Mouse (Mus musculus) mouse embryonic stem cell (cell line): ENCODE measurements around the gene Rab39.

Source experiments
- in situ Hi-C, 2 experiments: fragments of 300-500 bp; cut with MboI; formaldehyde crosslinking; loops; 1 replicate in 1 of 2; 3 replicates in 1 of 2; pipeline ENCODE4 v1.14.3; 2019 to 2020; ENCODE audit warnings: low sequenced_read_pairs in 2 of 2, low pct_unique_long_range_greater_than_20kb in 1 of 2, mixed read lengths in 1 of 2; ENCODE audit not compliant: unreplicated experiment in 1 of 2

Gene Rab39

DNA sequence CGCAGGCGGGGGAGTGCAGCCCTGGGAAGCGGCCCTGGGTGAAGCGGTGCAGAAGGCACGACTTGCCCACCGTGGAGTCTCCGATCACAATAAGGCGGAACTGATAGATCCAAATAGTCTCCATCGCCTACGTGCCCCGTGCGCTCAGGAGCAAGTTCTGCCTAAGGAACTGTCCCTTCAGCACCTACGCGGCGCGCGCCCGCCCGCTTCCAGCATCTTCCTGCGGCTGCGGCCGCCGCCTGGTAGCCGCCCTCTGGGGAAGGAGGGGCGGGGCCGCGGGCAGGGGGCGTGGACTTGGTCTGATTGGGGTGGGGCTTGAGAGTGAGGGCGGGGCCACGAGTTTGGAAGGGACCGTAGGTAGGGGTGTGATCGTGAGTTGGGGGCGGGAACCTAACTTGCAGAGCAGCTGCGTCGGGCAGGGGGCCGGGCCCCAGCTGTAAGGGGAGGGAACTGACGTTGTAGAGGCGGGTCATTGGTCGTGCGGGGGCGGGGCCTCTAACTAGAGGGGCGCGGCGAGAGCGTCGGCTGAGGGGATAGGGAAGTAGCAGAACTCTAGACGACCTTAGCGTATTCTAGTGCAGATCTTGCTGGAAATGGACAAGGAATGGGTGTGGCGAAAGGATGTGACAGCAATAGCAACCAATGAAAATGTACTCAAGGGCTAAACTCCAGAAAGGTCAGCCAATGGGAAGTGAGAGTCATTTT, at the start of gene Rab39:
TSS of gene Rab39 (minus strand) at position 241 of the 705 bp plus-strand sequence.
- in situ Hi-C loops, result no loop called here

- in situ Hi-C loops, result loop anchor here in 1 of 2 experiments (10.0 kb wide), 1 partner anchor 60 kb away; no protein-coding TSS in a partner anchor
Observed at GRCm38 (mm10) chr9:53754801-53755200, 48.8 kb upstream of the Rab39 start.

DNA sequence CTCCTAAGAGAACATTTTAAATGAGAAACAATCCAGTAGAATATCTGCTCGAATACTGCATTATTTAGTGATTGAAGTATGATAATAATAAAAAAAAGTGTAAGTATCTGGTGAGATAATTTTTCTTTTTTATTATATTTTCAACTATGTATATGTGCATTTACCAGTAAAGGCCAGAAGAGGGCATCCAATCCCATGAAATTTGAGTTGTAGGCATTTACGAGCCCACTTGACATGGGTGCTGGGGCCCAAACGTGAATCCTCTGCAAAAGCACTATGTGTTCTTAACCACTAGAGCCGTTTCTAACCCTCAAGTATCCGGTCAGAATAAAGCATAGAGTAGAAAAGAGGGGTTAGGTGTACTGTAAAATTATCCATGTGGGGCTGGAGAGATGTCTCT, 44.9 kb upstream of the Rab39 start:
- in situ Hi-C loops, result loop anchor here in 1 of 2 experiments (10.0 kb wide), 1 partner anchor 64 kb away; no protein-coding TSS in a partner anchor

GRCm38 (mm10) chr9:53750411-53750810, 44.4 kb upstream of the Rab39 start:
- in situ Hi-C loops, result loop anchor here in 1 of 2 experiments (10.0 kb wide), 1 partner anchor 64 kb away; no protein-coding TSS in a partner anchor

- in situ Hi-C loops, result loop anchor here in 1 of 2 experiments (10.0 to 25.0 kb wide), 2 partner anchors 84 to 371 kb away; no protein-coding TSS in a partner anchor
Observed at GRCm38 (mm10) chr9:53740829-53741404, 34.9 kb upstream of the Rab39 start.

DNA sequence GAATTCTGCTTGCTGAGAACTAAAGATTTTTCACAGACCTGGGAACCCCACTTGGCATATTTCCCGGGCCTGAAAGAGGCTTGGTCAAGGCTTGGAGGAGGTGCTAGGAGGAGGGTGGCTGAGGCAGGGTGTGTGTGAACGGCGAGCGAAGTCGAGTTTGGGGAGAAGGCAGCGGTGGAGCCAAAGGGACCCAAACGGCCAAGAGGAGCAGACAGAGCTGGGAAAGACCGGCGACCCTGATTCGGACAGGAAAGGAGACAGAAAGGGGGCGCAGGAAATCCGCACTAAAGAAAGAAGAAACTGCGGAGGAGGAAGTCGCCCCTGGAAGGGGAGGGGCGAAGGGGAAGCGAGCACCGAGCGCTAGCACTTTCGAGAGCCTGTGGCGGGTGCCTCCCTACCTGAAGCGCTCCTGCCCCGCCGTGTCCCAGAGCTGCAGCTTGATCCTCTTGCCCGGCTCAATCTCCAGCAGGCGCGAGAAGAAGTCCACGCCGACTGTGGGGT, 491 bp downstream of the Rab39 start:
- in situ Hi-C loops, result no loop called here

GRCm38 (mm10) chr9:53702991-53703390, 3.0 kb downstream of the Rab39 start:
- in situ Hi-C loops, result no loop called here

- in situ Hi-C loops, result no loop called here
Observed at GRCm38 (mm10) chr9:53700496-53700895, 5.5 kb downstream of the Rab39 start.

- in situ Hi-C loops, result no loop called here
Observed at GRCm38 (mm10) chr9:53695846-53696245, 10.2 kb downstream of the Rab39 start.

GRCm38 (mm10) chr9:53693718-53694117, 12.3 kb downstream of the Rab39 start:
- in situ Hi-C loops, result no loop called here

GRCm38 (mm10) chr9:53691745-53692670, 14.0 kb downstream of the Rab39 start:
- in situ Hi-C loops, result no loop called here

DNA sequence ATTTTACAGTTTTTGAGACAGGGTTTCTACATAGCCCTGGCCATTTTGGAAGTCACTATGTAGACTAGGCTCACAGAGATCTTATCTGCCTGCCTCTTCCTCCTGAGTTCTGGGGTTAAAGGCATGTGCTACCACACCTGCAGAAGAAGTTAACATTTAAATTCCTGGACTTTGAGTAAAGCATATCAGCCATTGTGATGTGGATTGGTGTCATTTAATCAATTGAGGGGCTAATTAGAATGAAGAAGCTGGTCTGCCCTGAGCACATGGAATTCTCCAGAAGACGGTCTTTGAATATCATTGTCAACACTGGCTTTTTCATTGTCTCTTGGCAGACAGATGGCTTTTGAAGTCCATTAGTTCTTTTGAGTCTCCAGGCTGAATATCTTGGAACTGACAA, 25.2 kb downstream of the Rab39 start:
- in situ Hi-C loops, result no loop called here

GRCm38 (mm10) chr9:53676921-53677320, 29.1 kb downstream of the Rab39 start:
- in situ Hi-C loops, result no loop called here

GRCm38 (mm10) chr9:53673571-53673970, 32.5 kb downstream of the Rab39 start:
- in situ Hi-C loops, result no loop called here

DNA sequence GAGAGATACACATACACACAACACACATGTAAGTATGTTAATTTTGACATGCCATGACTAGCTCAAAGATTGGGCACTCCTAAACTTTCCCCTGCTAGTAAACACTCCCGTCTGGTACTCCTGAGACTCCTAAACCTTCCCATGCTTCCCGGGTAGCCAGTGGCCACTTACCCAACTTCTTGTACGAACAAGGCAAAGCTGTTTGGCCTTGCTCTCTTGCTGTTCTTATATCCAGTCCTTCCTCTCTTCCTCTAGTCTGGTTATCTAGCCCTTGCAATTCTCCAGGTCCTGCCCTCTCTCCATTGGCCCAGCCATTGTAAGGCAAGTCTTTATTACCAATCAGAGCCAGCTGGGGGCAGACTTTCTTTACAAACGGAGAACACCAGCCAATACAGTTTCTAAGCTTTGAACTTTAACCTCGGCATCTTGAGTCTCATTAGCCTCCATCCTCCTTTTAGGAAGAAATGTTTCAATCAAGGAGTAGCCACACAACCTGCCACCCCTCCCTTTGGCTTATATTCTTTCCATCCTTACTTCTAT, 36.3 kb downstream of the Rab39 start, which contains the start of gene Cul5:
TSS of gene Cul5 (minus strand) at position 335 of the 540 bp plus-strand sequence.
- in situ Hi-C loops, result no loop called here

GRCm38 (mm10) chr9:53667020-53667669, 38.9 kb downstream of the Rab39 start:
- in situ Hi-C loops, result no loop called here

DNA sequence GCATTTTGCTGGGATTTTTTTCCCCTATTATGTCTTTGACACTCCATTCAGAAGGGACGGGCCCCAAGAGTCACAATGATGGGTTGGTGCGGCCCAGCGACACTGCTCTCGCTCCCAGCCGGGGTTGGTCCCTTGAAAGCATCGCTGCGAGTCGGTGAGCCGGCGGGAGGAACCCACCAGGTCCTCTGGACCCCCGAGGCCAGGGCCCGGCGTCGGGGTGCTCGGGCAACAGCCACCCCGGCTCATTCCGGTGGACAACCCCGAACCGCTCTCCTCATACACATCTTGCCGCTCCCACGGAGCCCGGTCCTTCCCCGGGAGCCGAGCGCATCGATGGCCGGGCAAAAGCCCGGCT, 39.4 kb downstream of the Rab39 start:
- in situ Hi-C loops, result no loop called here

DNA sequence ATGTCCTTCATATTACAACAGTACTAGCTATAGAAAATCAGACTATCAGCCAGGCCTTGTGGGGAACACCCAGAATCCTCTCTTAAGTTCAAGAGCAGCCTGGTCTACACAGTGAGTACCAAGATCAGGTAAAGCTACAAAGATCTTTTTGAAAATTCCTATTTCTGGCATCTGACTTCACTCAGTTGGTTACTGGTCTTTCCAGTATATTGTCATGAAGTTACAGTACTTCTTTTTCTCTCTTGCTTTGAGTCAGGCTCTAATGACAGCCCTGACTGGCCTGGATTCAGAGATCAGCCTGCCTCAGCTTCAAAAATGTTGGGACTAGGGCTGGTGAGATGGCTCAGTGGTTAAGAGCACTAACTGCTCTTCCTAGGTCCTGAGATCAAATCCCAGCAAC, 40.6 kb downstream of the Rab39 start:
- in situ Hi-C loops, result no loop called here
